ENCODE assay signal across 9 mouse cellular contexts in genomic region chr3:79193001-79193400, GRCm38 (mm10).
A peak's percentile ranks its signal among the peaks of the same experiment; 100 is the strongest.
DNase-seq lines count a peak whose midpoint lies in the region; ATAC-seq and TF ChIP-seq lines count a peak whose summit lies in the region.
"Had no signal": no experiment of that assay in that cellular context is flagged by ENCODE, and none has a peak within 500 bp of the region (broad histone marks: within the 10 kb centered on the region; RNA-seq: fewer than 3 reads in every experiment).

No protein-coding gene starts in this region.

- H3K4me1 ChIP-seq in heart, embryonic 16.5 days (ENCODE audit: control insufficient read depth, insufficient read depth, low read length) = peaks cover 42% of the 10 kb centered on the region
- peaks cover 10% of the 10 kb centered on the region; the same call in 1 of the 2 replicates for H3K4me1 ChIP-seq in small intestine, adult 2 months (ENCODE audit: control insufficient read depth, insufficient read depth, insufficient read length, low read length)
- H3K4me1 ChIP-seq: liver, embryonic 15.5 days had no signal

- no peak overlapping the region for H3K4me2 ChIP-seq in heart, embryonic 16.5 days (ENCODE audit: low read depth, low read length)
- H3K4me2 ChIP-seq: liver, embryonic 15.5 days had no signal

- H3K4me3 ChIP-seq in heart, embryonic 16.5 days (ENCODE audit: low read length) = no peak overlapping the region
- no peak overlapping the region for H3K4me3 ChIP-seq in small intestine, adult 2 months (ENCODE audit: low read depth, low read length)
- H3K4me3 ChIP-seq: liver, embryonic 15.5 days had no signal

- no peaks in the 10 kb centered on the region for H3K27me3 ChIP-seq in heart, embryonic 16.5 days (ENCODE audit: control insufficient read depth, insufficient read depth, low read length)
- H3K27me3 ChIP-seq in small intestine, adult 2 months (ENCODE audit: control insufficient read depth, insufficient read depth, low read length) = no peaks in the 10 kb centered on the region
- H3K27me3 ChIP-seq: liver, embryonic 15.5 days had no signal

- no peak for TF ChIP-seq CTCF in small intestine, adult 2 months (IDR thresholded peaks at IDR 0.05; ENCODE audit: extremely low read depth, insufficient read length, insufficient replicate concordance, low read depth, low read length)

- H3K27ac ChIP-seq in heart, embryonic 16.5 days (ENCODE audit: low read length) = peak overlapping the region; percentile 69; the same call in 1 of the 2 replicates
- peak overlapping the region; percentile 49; the same call in 1 of the 2 replicates for H3K27ac ChIP-seq in small intestine, adult 2 months (ENCODE audit: insufficient read depth, low read depth, low read length)
- H3K27ac ChIP-seq: liver, embryonic 15.5 days had no signal

- H3K9me3 ChIP-seq in heart, embryonic 16.5 days (replicated peaks; ENCODE audit: control insufficient read depth, low read length) = no peaks in the 10 kb centered on the region
- H3K9me3 ChIP-seq: liver, embryonic 15.5 days had no signal

- H3K9ac ChIP-seq in heart, embryonic 16.5 days (ENCODE audit: low read length) = no peak overlapping the region
- H3K9ac ChIP-seq: liver, embryonic 15.5 days had no signal

- ATAC-seq in heart, embryonic 16.5 days (replicated peaks; ENCODE audit: extremely low read depth, insufficient read depth, low FRiP score) = peak; percentile 64

- TF ChIP-seq POLR2A in small intestine, adult 2 months (IDR thresholded peaks at IDR 0.05; ENCODE audit: low read depth, low read length) = no peak

- WGBS in heart, embryonic 16.5 days = 20% methylated on average over 4 of the region's 4 CpGs
- WGBS in small intestine, adult 2 months = 40% methylated on average over 4 of the region's 4 CpGs

- no peaks in the 10 kb centered on the region for H3K36me3 ChIP-seq in heart, embryonic 16.5 days (ENCODE audit: control insufficient read depth, insufficient read depth)
- H3K36me3 ChIP-seq in small intestine, adult 2 months (ENCODE audit: control insufficient read depth, insufficient read depth, low read length) = no peaks in the 10 kb centered on the region
- H3K36me3 ChIP-seq: liver, embryonic 15.5 days had no signal

- peak; percentile 29 for DNase-seq in adrenal gland, postnatal 10 days
- DNase-seq in adrenal gland, adult 8-10 months = no peak
- DNase-seq in right cerebral cortex, adult 18-20 months = peak; percentile 58
- DNase-seq in right cerebral cortex, postnatal 14 days = no peak
- no peak for DNase-seq in embryo, embryonic 10.5 days (ENCODE audit: low spot score)
- no peak for DNase-seq in kidney, postnatal 36 days

Comparison
In these comparisons a context has a peak if more than half of its experiments do, and no peak if none do; other contexts are left out.
1. DNase-seq: peak in adrenal gland, postnatal 10 days (single experiment) and right cerebral cortex, adult 18-20 months (single experiment); none in adrenal gland, adult 8-10 months (single experiment), right cerebral cortex, postnatal 14 days (single experiment), embryo, embryonic 10.5 days (single experiment) and kidney, postnatal 36 days (0 of 2).